Mouse (Mus musculus) CH12.LX (cell line): ENCODE results near the gene Gys2. TPM values are rescaled to one million over a fixed set of nuclear protein-coding genes. Genes with fewer than 3 reads are reported as not detected.

Source experiments
- DNase-seq: peaks from one replicate; pipeline ENCODE4 v3.0.0-alpha.2; 2013; ENCODE audit errors: extremely low read depth
- H3K27ac ChIP-seq: 2 replicates; pipeline ENCODE4 v1.5.1; 2012; ENCODE audit warnings: low read depth, mild to moderate bottlenecking, control low read depth, moderate library complexity; ENCODE audit not compliant: insufficient read depth
- H3K27me3 ChIP-seq: replicated peaks from 2 replicates; pipeline ENCODE3; 2012; ENCODE audit warnings: inconsistent platforms
- H3K36me3 ChIP-seq, 2 experiments: replicated peaks in 1 of 2; 2 replicates each; pipeline versions ENCODE3 to v1.6.1; 2012; ENCODE audit warnings: inconsistent platforms in 1 of 2, low read length in 1 of 2, mild to moderate bottlenecking in 1 of 2, mixed read lengths in 1 of 2, moderate library complexity in 1 of 2; ENCODE audit not compliant: control insufficient read depth in 1 of 2, insufficient read depth in 1 of 2
- H3K4me1 ChIP-seq, 2 experiments: 2 replicates each; pipeline ENCODE4 v1.6.1; 2012; ENCODE audit warnings: inconsistent platforms in 1 of 2, moderate library complexity in 1 of 2; ENCODE audit not compliant: insufficient read depth in 2 of 2, control insufficient read depth in 1 of 2
- H3K4me2 ChIP-seq: 2 replicates; pipeline ENCODE4 v1.6.1; 2012; ENCODE audit warnings: low read depth, mild to moderate bottlenecking, control low read depth; ENCODE audit not compliant: poor library complexity, insufficient read depth, severe bottlenecking
- H3K4me3 ChIP-seq, 3 experiments: fragments of 150-350 bp in 1 of 3; sonication (generic) in 1 of 3; replicated peaks in 1 of 3; 2 replicates each; pipeline versions ENCODE3 to v1.5.1; 2011 to 2012; ENCODE audit warnings: low read depth in 2 of 3, low read length in 2 of 3, mild to moderate bottlenecking in 2 of 3, moderate library complexity in 2 of 3, control low read depth in 1 of 3, improper control_type of control experiment in 1 of 3, inconsistent platforms in 1 of 3, mixed read lengths in 1 of 3; ENCODE audit not compliant: poor library complexity in 1 of 3
- H3K79me2 ChIP-seq: replicated peaks from 2 replicates; pipeline ENCODE4 v1.6.1; 2012; ENCODE audit warnings: mild to moderate bottlenecking, moderate library complexity; ENCODE audit not compliant: control insufficient read depth, poor library complexity, insufficient read depth, severe bottlenecking; ENCODE audit errors: extremely low read depth
- H3K9ac ChIP-seq: 2 replicates; pipeline ENCODE4 v1.6.1; 2012; ENCODE audit warnings: low read depth, mild to moderate bottlenecking, control low read depth, moderate library complexity; ENCODE audit not compliant: insufficient read depth
- H3K9me3 ChIP-seq: replicated peaks from 2 replicates; pipeline ENCODE3; 2012; ENCODE audit warnings: low read length, inconsistent platforms, mixed read lengths
- CHD1 ChIP-seq: IDR thresholded peaks from 2 replicates; pipeline ENCODE4 v1.6.1; 2012; ENCODE audit warnings: low read depth, low read length, improper control_type of control experiment, inconsistent platforms
- CHD2 ChIP-seq: IDR thresholded peaks from 2 replicates; pipeline ENCODE4 v1.6.1; 2011; ENCODE audit warnings: low read length, improper control_type of control experiment
- CTCF ChIP-seq, 2 experiments: IDR thresholded peaks in 1 of 2; conservative IDR thresholded peaks in 1 of 2; 2 replicates each; pipeline ENCODE4 v1.5.1; 2011 to 2012; ENCODE audit warnings: low read depth in 2 of 2, low read length in 2 of 2, improper control_type of control experiment in 1 of 2, inconsistent platforms in 1 of 2, mild to moderate bottlenecking in 1 of 2, moderate library complexity in 1 of 2
- E2F4 ChIP-seq: IDR thresholded peaks from 2 replicates; pipeline ENCODE4 v1.6.1; 2011; ENCODE audit warnings: low read depth, low read length, improper control_type of control experiment; ENCODE audit not compliant: insufficient replicate concordance
- ELF1 ChIP-seq: IDR thresholded peaks from 2 replicates; pipeline ENCODE4 v1.6.1; 2014; ENCODE audit warnings: low read depth, mild to moderate bottlenecking, inconsistent platforms, low read length, improper control_type of control experiment
- EP300 ChIP-seq: IDR thresholded peaks from 2 replicates; pipeline ENCODE4 v1.6.1; 2011; ENCODE audit warnings: low read length, improper control_type of control experiment
- ETS1 ChIP-seq: conservative IDR thresholded peaks from 2 replicates; pipeline ENCODE4 v1.6.1; 2012; ENCODE audit warnings: low read depth, mild to moderate bottlenecking, inconsistent platforms, low read length, improper control_type of control experiment, moderate library complexity
- GABPA ChIP-seq: IDR thresholded peaks from 2 replicates; pipeline ENCODE4 v1.6.1; 2012; ENCODE audit warnings: low read depth, low read length, improper control_type of control experiment, inconsistent platforms; ENCODE audit not compliant: insufficient replicate concordance
- IRF4 ChIP-seq: IDR thresholded peaks from 2 replicates; pipeline ENCODE4 v1.6.1; 2014; ENCODE audit warnings: low read depth, mild to moderate bottlenecking, inconsistent platforms, low read length, improper control_type of control experiment
- JUN ChIP-seq: IDR thresholded peaks from 2 replicates; pipeline ENCODE4 v1.6.1; 2011; ENCODE audit warnings: low read depth, mild to moderate bottlenecking, low read length, improper control_type of control experiment, moderate library complexity; ENCODE audit not compliant: insufficient read depth
- JUND ChIP-seq: conservative IDR thresholded peaks from 2 replicates; pipeline ENCODE4 v1.6.1; 2011; ENCODE audit warnings: low read depth, low read length, improper control_type of control experiment
- KAT2A ChIP-seq: IDR thresholded peaks from 2 replicates; pipeline ENCODE4 v1.6.1; 2012; ENCODE audit warnings: low read length, improper control_type of control experiment, inconsistent platforms; ENCODE audit not compliant: insufficient replicate concordance
- MAZ ChIP-seq: IDR thresholded peaks from 2 replicates; pipeline ENCODE4 v1.6.1; 2012; ENCODE audit warnings: low read depth, mild to moderate bottlenecking, inconsistent platforms, low read length, improper control_type of control experiment, moderate library complexity
- MYC ChIP-seq: IDR thresholded peaks from 2 replicates; pipeline ENCODE4 v1.6.1; 2011; ENCODE audit warnings: low read depth, mild to moderate bottlenecking, improper control_type of control experiment, low read length
- NELFE ChIP-seq: IDR thresholded peaks from 2 replicates; pipeline ENCODE4 v1.6.1; 2011; ENCODE audit warnings: low read depth, low read length, improper control_type of control experiment
- NRF1 ChIP-seq: IDR thresholded peaks from 2 replicates; pipeline ENCODE4 v1.6.1; 2014; ENCODE audit warnings: low read depth, mild to moderate bottlenecking, inconsistent platforms, low read length, improper control_type of control experiment, moderate library complexity
- PAX5 ChIP-seq: IDR thresholded peaks from 2 replicates; pipeline ENCODE4 v1.6.1; 2012; ENCODE audit warnings: low read length, inconsistent platforms, mixed read lengths
- POLR2A ChIP-seq: IDR thresholded peaks from 2 replicates; pipeline ENCODE4 v1.6.1; 2011; ENCODE audit warnings: low read depth, mild to moderate bottlenecking, improper control_type of control experiment, low read length
- RCOR1 ChIP-seq: conservative IDR thresholded peaks from 2 replicates; pipeline ENCODE4 v1.6.1; 2012; ENCODE audit warnings: low read depth, mild to moderate bottlenecking, inconsistent platforms, low read length, improper control_type of control experiment
- SMC3 ChIP-seq: IDR thresholded peaks from 2 replicates; pipeline ENCODE4 v1.6.1; 2011; ENCODE audit warnings: low read depth, low read length, improper control_type of control experiment
- TBP ChIP-seq: conservative IDR thresholded peaks from 2 replicates; pipeline ENCODE4 v1.6.1; 2011; ENCODE audit warnings: low read depth, low read length, improper control_type of control experiment
- TCF12 ChIP-seq: IDR thresholded peaks from 2 replicates; pipeline ENCODE4 v1.6.1; 2014; ENCODE audit warnings: low read depth, mild to moderate bottlenecking, inconsistent platforms, low read length, improper control_type of control experiment
- UBTF ChIP-seq: IDR thresholded peaks from 2 replicates; pipeline ENCODE4 v1.6.1; 2012; ENCODE audit warnings: low read depth, mild to moderate bottlenecking, inconsistent platforms, low read length, improper control_type of control experiment, moderate library complexity
- USF2 ChIP-seq: conservative IDR thresholded peaks from 2 replicates; pipeline ENCODE4 v1.6.1; 2011; ENCODE audit warnings: low read depth, low read length, improper control_type of control experiment
- ZC3H11A ChIP-seq: IDR thresholded peaks from 2 replicates; pipeline ENCODE4 v1.6.1; 2012; ENCODE audit warnings: low read depth, mild to moderate bottlenecking, inconsistent platforms, low read length, improper control_type of control experiment
- ZKSCAN1 ChIP-seq: IDR thresholded peaks from 2 replicates; pipeline ENCODE4 v1.6.1; 2012; ENCODE audit warnings: low read depth, inconsistent platforms, low read length, improper control_type of control experiment, borderline replicate concordance
- dilution Hi-C: fragments of 300-500 bp; cut with MboI; formaldehyde crosslinking; loops from 2 replicates; pipeline ENCODE4 v1.14.3; 2020; ENCODE audit warnings: low sequenced_read_pairs; ENCODE audit not compliant: extremely low pct_unique_long_range_greater_than_20kb, extremely low pct_ligation_motif_present
- in situ Hi-C: fragments of 300-500 bp; cut with MboI; formaldehyde crosslinking; loops from 3 replicates; pipeline ENCODE4 v1.14.3; 2019; ENCODE audit warnings: low sequenced_read_pairs, low pct_ligation_motif_present, low pct_unique_long_range_greater_than_20kb, mixed read lengths
- polyA plus RNA-seq: library from polyadenylated mRNA; unstranded; fragments of >175 nt; gene quantifications from 2 replicates; pipeline ENCODE4 v1.2.1, GENCODE M21; 2012; ENCODE audit warnings: low read depth; ENCODE audit not compliant: insufficient read length
- total RNA-seq, 2 experiments: library from RNA; depleted of rRNA; stranded (reverse); fragments of 300-350 nt in 1 of 2; fragments of >200 nt in 1 of 2; gene quantifications; 2 replicates each; pipeline ENCODE4 v1.2.3; 2012 to 2014

The Gys2 gene
- total and polyA plus RNA-seq, 3 experiments = not detected

DNA sequence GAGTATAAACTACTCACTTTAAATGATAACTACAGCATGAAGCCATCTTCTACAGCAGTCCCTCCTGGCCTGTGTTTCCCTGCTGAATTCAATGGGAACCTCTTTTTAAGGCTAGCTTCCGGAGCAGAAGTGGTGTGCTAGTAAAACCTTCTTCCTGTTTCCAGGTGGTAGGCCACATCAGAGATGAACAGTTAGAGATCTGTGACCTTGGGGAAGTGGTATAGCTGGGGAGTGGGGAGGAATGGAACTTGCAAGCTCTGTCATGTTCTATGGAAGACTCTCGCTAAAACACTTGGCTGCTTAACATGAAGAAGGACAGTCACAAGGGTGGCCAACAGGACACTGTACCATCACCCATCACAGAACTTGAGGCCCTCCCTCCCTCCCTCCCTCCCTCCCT is 19.6 kb downstream of the Gys2 start:
- Histone ChIP-seq H3K27me3 (no peaks in the 10 kb centered on the region), H3K4me3 (no peak overlapping the region), H3K79me2 (no peaks in the 10 kb centered on the region), H3K27ac (no peak overlapping the region), H3K4me2 (no peak overlapping the region), H3K9ac (no peak overlapping the region), H3K4me1 (peaks cover 0 to 7% of the 10 kb centered on the region in 2 experiments; a peak in 1 of 4 replicates), H3K9me3 (no peaks in the 10 kb centered on the region), H3K36me3 (no peaks in the 10 kb centered on the region)
- DNase-seq = no peak
- in situ Hi-C loops = no loop called here
- TF ChIP-seq USF2 = no peak
- no peak for TF ChIP-seq SMC3
- TF ChIP-seq IRF4 = no peak
- no peak for TF ChIP-seq ETS1
- no peak for TF ChIP-seq TCF12
- TF ChIP-seq MAZ = no peak
- TF ChIP-seq GABPA = no peak
- no peak for TF ChIP-seq CHD2
- TF ChIP-seq TBP = no peak
- TF ChIP-seq UBTF = no peak
- TF ChIP-seq ZKSCAN1 = no peak
- dilution Hi-C loops = no loop called here

DNA sequence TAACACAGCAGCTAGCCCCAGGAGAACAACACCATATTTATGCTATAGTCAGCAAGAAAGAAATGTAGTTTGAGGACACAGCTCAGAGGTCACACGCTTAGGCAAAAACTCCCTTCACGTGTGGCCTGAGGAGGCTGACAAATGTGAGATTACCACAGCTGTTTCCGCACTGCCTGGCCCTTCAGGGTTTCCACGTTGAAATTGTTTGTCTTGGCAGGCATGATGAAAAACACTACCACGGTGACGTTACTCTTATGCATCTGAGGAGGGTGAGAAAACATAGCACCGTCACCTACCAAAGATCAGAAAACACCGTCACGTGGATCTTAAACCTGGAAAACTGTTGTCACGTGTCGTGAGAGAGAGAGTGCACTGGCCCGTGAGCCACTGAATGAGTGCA is 21.5 kb downstream of the Gys2 start:
- Histone ChIP-seq H3K4me3 (no peak overlapping the region), H3K9ac (no peak overlapping the region), H3K4me1 (peaks cover 0 to 7% of the 10 kb centered on the region in 2 experiments; a peak in 1 of 4 replicates), H3K27me3 (no peaks in the 10 kb centered on the region), H3K79me2 (no peaks in the 10 kb centered on the region), H3K4me2 (no peak overlapping the region), H3K9me3 (no peaks in the 10 kb centered on the region), H3K36me3 (no peaks in the 10 kb centered on the region), H3K27ac (no peak overlapping the region)
- in situ Hi-C loops = no loop called here
- dilution Hi-C loops = no loop called here
- TF ChIP-seq JUND (no peak), MAZ (no peak), CTCF (conservative IDR thresholded peaks at IDR 0.05 in 1 of 2, IDR thresholded peaks at IDR 0.05 in 1 of 2; ENCODE audit: low read depth in 2 of 2, low read length in 2 of 2) (no peak), TCF12 (no peak), ELF1 (no peak), PAX5 (no peak), CHD1 (no peak), NELFE (no peak), JUN (no peak), ETS1 (no peak), EP300 (no peak), ZC3H11A (no peak), E2F4 (no peak), KAT2A (no peak), MYC (no peak), NRF1 (no peak), RCOR1 (no peak), IRF4 (no peak), POLR2A (no peak), UBTF (no peak)
- no peak for DNase-seq
